In the genomic region with DNA sequence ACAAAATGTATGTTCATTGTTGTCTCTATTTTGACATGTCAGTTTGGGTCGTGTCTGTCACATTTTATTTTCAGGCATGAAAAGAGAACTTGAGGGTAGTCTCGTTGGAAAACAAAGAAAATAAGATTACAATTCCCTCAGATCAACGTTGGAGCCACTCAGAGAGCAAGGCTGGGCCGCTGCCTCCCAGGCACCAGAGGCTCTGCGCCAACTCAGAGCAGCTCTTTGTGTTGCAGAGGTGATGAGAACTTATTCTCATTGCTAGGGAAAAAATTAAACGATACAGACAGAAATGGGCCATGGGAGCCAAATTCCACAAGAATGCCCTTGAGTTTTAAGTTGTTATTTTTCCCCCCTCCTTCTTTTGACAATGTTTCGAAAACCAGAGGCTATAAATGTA, we compare ENCODE assay signal across 15 mouse cellular contexts. TPM values are rescaled to one million over a fixed set of nuclear protein-coding genes. Genes with fewer than 3 reads are reported as not detected.
DNase-seq lines count a peak whose midpoint lies in the region; TF ChIP-seq lines count a peak whose summit lies in the region.
"Had no signal": no experiment of that assay in that cellular context is flagged by ENCODE, and none has a peak within 500 bp of the region (broad histone marks: within the 10 kb centered on the region; RNA-seq: fewer than 3 reads in every experiment).

No protein-coding gene starts in this region.

- WGBS in kidney, adult 2 months, result 65% methylated on average over 7 of the region's 7 CpGs
- WGBS in forebrain, embryonic 10.5 days, result 76% methylated on average over 7 of the region's 7 CpGs

- no peaks in the 10 kb centered on the region for H3K9me3 ChIP-seq in forebrain, embryonic 10.5 days
- H3K9me3 ChIP-seq: hindbrain, embryonic 10.5 days; neural tube, embryonic 13.5 days had no signal

- no peaks in the 10 kb centered on the region for H3K36me3 ChIP-seq in kidney, adult 2 months (ENCODE audit: control insufficient read depth, insufficient read depth, low read length)
- no peaks in the 10 kb centered on the region for H3K36me3 ChIP-seq in forebrain, embryonic 10.5 days (replicated peaks)
- H3K36me3 ChIP-seq: hindbrain, embryonic 10.5 days; neural tube, embryonic 13.5 days had no signal

- peaks cover 3% of the 10 kb centered on the region; the same call in 1 of the 2 replicates for H3K4me1 ChIP-seq in kidney, adult 2 months (ENCODE audit: control insufficient read depth, insufficient read depth, low read length)
- H3K4me1 ChIP-seq in forebrain, embryonic 10.5 days, result peaks cover 17% of the 10 kb centered on the region
- H3K4me1 ChIP-seq: neural tube, embryonic 13.5 days had no signal

- TF ChIP-seq POLR2A in kidney, adult 2 months (IDR thresholded peaks at IDR 0.05; ENCODE audit: low read depth, low read length), result no peak

- H3K27me3 ChIP-seq in kidney, adult 2 months (replicated peaks; ENCODE audit: control insufficient read depth, insufficient read depth, low read length), result no peaks in the 10 kb centered on the region
- no peaks in the 10 kb centered on the region for H3K27me3 ChIP-seq in forebrain, embryonic 10.5 days (ENCODE audit: poor library complexity, severe bottlenecking)
- H3K27me3 ChIP-seq: neural tube, embryonic 13.5 days had no signal

- peak; percentile 90 for DNase-seq in heart, adult 11 months
- DNase-seq in heart, adult 18-20 months, result no peak
- no peak for DNase-seq in kidney, adult 2 months
- DNase-seq in kidney, postnatal 4 days, result no peak
- DNase-seq in testis, postnatal 10 days (ENCODE audit: low spot score), result peak; percentile 53
- no peak for DNase-seq in testis, postnatal 14 days (ENCODE audit: low spot score)
- no peak for DNase-seq in frontal cortex, postnatal 25 days (ENCODE audit: low spot score in 2 of 2)
- no peak for DNase-seq in forebrain, embryonic 10.5 days (ENCODE audit: extremely low spot score, low spot score)
- DNase-seq: cerebellum, adult 2 months; layer of hippocampus, adult 9-11 months; spleen, adult 18-20 months; thymus, postnatal 36 days had no signal

- H3K27ac ChIP-seq in kidney, adult 2 months (ENCODE audit: insufficient read depth, low read depth, low read length), result 0 out of 2 replicates have a peak overlapping the region, but pooled peaks have one; percentile 60
- no peak overlapping the region for H3K27ac ChIP-seq in forebrain, embryonic 10.5 days
- H3K27ac ChIP-seq: liver, embryonic 14.5 days; neural tube, embryonic 13.5 days had no signal

- H3K4me3 ChIP-seq in kidney, adult 2 months (ENCODE audit: insufficient read depth, low read depth, low read length), result no peak overlapping the region
- H3K4me3 ChIP-seq in forebrain, embryonic 10.5 days, result no peak overlapping the region
- H3K4me3 ChIP-seq: hindbrain, embryonic 10.5 days; neural tube, embryonic 13.5 days had no signal

- no peak for TF ChIP-seq CTCF in kidney, adult 2 months (conservative IDR thresholded peaks at IDR 0.05; ENCODE audit: insufficient read depth, insufficient read length, low read depth, low read length)

RNA-seq across cellular contexts. Expression of a gene that starts 25.0 kb away (rescaled TPM):
- total RNA-seq in heart, adult 18-20 months (2021), result 10 to 100 TPM; 48.0 to 48.9 TPM
- 17.7 and 24.7 TPM in 2 replicates for polyA plus RNA-seq in kidney, adult 2 months (2012; rRNA removed)
- polyA plus RNA-seq in forebrain, embryonic 10.5 days (2016; fragmentation: Nextera tagmentation; extraction: Ambion mirVana), result 135 and 143 TPM in 2 replicates

Comparison
In these comparisons a context has a peak if more than half of its experiments do, and no peak if none do; other contexts are left out.
1. DNase-seq: peak in heart, adult 11 months (single experiment) and testis, postnatal 10 days (single experiment); none in heart, adult 18-20 months (0 of 2), kidney, adult 2 months (single experiment), kidney, postnatal 4 days (0 of 2), testis, postnatal 14 days (single experiment), frontal cortex, postnatal 25 days (0 of 2) and forebrain, embryonic 10.5 days (single experiment).